Mouse (Mus musculus): Measurements from ENCODE around the gene Hint1.

Hint1 gene

DNA sequence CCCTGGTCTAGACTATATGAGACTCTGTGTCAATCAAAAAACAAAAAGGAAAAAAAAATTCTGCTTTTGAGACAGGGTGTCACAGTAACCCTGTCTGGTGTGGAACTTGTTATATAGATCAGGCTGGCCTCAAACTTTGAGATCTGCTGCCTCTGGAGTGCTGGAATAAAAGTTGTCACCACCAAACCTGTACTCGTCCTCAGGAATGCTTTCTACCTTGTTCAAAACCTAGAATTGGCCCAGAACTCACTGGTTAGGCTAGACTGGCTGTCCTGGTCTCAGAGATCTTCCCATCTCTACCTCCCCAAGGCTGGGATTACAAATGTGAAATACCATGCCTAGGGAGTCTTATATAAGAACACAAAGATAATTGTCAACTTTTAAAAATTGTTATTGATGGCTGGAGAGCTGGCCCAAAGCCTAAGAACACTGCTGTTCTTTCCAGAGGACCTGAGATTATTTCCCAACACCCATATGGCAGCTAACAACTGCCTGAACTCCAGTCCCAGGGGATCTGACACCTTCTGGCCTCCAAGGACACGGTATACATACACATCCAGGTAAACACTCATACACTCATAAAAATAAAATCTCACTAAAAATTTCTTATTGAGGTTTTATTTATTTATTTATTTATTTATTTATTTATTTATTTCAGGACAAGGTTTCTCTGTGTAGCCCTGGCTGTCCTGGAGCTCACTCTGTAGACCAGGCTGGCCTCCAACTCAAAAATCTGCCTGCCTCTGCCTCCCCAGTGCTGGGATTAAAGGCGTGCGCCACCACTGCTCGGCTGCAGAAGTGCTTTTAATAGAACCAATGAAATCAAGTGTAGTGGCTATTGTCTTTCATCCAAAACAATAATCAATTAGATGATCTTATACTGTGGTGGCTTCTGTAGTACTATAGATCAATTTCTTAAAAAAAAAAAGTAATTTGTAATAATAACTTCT lies 4.4 kb upstream of the Hint1 start:
- DNase-seq (ENCODE audit: low spot score in 2 of 2): no peak

DNA sequence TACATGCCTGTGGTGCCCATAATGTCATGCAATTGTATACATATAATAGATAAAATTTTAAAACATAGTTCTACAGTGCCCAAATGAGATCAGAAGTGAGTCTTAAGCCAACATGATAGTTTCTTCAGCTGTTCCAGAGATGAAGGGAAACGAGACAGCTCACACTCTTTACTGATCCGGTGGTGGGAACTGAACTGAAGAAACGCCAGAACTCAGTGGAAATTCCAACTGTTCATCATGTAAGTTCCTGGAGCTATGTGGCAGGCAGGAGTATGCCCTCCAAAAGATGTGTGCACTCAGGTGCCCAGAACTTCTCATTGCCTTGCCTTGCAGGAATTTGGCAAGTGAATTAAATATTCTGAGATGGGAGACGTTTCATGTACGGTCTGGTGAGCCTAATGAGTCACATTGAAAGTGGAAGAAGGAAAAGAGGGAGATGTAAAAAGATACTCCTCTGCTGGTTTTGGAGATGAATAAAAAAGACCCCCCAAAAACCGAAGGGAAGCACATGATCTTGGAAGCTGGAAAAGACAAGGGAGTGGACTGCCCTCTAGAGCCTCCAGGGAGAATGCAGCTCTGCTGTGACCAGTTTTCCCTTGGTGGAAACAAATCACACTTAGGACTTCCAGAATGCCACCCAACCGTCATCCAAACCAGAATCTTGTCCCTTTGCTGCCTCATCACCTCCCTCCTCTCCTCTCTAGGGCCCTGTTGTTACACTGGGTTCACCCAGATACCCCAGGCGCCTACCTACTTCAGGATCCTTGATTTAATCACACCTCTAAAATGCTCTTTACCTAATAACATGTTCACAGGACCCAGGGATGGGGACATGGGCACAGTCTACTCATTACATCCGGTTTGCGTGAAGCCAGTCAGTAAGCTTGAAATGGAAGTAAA lies 3.3 kb upstream of the Hint1 start:
- peak; percentile 48 to 59 for DNase-seq (ENCODE audit: low spot score in 2 of 2)

DNA sequence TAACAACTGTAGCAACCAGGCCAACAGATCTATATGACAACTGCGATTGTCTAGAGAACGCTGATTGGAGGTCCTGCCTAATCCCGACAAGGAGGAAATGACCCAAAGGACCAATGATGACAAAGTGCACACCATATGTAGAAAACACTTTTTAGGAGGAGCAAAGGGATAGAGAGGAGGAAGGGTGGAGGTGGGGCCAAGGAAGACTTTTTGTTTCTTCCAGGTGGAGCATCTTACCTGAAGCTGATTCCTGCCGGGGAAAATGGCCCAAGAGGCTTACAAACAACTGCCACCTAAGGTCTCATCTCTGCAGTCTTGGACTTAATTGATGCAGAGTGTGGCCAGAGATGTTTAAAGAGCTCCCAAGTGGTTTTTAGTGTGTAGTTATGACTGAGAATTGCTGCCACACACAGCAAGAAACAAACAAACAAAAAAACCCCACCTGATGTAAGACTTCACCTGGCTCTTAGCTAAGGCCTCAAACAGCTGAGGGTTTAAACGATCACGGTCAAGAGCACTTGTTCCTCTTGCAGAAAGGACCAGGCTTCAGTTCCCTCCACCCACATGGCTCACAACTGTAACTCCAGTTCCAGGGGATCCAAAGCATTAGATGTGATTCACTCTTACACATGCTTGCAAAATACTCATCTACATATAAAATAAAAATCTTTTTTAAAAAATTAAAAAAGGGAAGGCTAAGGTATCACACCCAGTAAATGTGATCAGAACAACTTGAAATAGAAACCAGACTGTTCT lies 675 bp upstream of the Hint1 start:
- no peak for DNase-seq (ENCODE audit: low spot score in 2 of 2)

DNA sequence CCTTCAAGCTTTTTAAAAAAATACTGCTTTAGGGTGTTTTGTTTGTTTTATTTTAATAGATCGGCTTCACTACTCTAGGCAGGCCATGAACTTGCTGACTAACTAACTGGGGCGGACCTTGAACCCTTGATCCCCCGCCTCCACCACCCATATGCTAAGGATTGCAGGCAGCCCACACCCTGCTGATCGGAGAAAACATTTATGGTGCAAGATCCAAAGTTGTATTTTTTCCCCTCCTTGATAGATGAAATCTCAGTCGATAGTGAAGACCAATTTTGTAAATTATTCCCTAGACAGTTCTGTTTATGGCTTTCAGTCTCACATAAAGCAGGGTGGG lies 834 bp downstream of the Hint1 start:
- no peak for DNase-seq (ENCODE audit: low spot score in 2 of 2)

DNA sequence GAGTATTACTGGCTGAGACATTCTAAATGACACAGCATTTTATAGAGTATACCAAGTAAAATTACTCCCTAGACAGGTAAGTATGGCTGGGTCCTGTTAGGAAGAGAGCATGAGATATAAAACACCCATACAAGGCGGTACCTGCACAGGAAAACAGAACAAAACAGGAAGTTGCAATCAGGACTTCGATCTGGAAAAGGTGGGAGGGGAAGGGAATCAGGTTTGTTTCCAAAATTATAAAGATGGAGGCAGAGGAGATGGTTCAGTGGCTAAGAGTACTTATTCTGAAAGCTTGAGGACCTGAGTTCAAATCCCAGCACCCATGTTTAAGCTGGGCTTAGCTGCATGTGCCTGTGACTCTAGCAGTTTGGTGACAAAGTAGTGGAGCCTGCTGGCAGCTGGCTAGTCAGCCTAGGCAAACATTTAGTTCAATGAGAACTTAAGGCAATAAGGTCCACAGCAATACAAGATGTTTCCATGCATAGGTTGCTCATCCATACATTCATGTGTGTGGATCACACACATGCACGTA lies 1.8 kb downstream of the Hint1 start:
- DNase-seq (ENCODE audit: low spot score in 2 of 2): no peak

DNA sequence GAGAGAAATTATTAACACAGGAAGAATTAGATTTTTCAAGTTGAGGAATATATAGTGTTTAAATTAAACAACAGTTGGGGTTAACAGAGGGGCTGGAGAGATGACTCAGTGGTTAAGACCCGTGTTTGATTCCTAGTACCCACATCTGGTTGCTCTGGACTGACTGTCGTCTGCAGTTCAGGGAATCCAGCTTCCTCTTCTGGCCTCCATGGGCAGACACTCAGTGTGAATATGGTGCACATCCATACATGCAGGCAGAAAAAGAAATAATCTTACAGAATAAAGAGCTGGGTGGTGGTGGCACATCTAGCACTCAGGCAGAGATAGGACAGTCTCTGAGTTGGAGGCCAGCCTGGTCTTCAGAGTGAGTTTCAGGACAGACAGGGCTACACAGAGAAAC lies 2.3 kb downstream of the Hint1 start:
- no peak for DNase-seq (ENCODE audit: low spot score in 2 of 2)

DNA sequence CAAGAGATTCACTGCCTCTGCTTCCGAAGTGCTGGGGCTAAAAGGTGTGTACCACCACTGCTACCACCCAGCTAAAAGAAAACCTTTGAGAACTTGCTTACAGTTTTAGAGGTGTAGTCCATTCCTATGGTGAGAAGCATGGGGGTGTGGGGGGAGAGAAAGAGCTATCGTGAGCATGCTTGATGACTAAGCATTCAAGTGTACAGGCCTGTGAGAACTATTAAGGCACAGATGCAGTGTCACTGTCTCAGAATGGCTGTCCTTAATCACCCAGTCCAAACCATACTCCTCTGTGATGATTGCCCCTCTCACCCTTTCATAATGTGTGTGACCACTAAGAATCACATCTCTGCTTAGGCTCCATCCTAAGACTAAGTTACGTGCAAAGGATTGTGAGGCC lies 3.1 kb downstream of the Hint1 start:
- no peak for DNase-seq (ENCODE audit: low spot score in 2 of 2)

DNA sequence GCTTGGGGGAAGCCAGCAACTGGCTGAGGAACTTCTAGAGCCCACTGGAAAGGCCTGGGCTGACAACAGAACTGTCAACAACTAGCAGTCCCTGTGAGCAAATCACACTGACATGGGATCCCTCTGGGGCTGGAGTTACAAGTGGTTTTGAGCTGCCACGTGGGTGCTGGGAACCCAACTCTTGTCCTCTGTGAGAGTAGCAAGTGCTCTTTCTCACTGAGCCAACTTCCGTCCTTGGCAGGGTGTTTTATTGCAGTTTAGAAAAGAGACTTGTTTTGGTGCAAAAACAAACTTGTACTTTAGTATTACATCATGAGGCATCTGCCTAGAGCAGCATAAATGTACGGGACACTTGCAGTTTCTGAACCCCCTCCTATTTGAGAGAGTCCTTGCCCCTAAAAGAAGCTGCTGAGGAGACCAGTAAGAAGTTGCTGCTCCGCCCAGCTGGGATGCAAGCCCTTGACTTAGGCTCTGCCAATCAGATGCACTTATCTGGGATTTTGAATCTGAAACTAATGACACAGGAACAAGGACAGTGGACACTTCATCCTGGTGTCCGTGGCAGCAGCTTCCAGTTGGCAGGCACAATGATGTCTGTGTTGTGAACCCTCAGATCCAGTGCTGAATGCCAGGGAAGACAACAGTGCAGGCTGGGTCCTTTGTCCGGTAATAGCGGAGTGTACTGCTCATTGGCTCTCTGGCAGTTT lies 5.8 kb downstream of the Hint1 start:
- DNase-seq (ENCODE audit: low spot score in 2 of 2): no peak

DNA sequence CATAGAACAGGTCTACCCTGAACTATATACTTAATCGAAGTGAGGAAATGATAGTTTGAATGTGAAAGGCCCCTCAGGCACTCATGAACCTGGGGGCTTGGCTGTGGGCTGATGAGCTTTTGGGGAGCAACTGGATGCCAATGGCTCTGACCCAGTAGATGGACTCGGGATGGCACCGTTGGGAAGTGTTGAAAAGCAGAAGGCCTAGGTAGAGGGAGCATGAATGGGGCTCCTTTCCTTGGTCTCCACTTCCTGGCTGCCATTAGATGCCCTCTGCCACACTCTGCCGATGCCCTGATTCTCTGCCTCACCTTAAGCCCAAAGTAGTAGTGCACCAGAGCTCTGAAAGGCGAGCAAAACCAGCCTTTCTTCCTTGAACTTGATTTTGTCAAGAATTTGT lies 9.8 kb downstream of the Hint1 start:
- no peak for DNase-seq (ENCODE audit: low spot score in 2 of 2)

DNA sequence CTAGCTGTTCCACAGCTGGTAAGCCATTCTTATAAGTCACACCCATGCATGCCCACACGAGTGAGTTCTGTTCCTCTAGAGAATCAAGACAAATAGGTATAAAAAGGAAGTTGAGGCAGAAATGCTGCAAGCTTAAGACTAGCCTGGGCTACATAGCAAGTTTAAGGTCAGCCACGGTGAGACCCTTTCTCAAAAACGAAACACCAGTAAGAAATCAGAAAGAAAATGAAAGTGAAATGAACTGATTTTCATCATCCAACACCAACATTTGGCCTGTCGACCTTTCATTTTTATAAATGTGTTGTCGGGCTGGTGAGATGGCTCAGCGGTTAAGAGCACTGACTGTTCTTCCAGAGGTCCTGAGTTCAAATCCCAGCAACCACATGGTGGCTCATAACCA lies 12.7 kb downstream of the Hint1 start:
- DNase-seq (ENCODE audit: low spot score in 2 of 2): no peak

DNA sequence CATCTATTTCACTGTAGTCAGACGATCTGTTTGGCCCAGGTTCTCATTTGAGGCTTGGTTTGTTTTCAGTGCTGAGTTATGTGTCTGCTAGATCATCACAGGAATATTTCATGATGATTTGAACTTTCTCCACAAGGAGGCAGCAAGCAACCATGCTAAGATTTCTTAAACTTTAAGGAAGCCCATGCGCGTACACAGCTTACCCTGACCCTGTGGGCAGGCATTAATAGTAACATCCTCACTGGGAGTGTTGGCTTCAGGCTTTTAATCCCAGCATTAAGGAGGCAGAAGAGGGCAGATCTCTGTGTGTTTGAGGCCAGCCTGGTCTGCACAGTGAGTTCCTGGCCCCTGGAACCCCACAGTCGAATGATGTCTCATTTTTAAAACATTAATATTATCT lies 13.3 kb downstream of the Hint1 start:
- no peak for DNase-seq (ENCODE audit: low spot score in 2 of 2)

DNA sequence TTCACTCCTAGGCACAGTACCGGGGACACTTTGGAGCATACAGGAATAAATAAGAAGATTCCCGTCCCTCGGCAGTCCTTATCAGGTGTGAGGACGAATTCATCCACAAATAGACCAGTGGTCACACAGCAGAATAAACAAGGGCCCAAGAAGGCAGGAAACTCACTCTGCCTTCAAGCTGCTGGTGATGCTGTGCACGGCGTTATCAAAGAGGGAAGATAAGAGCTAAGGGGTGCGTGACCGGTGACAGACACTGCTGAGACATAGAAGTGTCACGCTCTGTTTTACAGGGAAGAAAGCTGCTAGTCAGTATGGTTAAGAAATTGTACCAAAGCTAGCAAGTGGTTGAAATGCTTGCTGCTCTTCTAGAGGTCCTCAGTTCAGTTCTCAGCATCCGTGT lies 13.7 kb downstream of the Hint1 start:
- DNase-seq (ENCODE audit: low spot score in 2 of 2): no peak

DNA sequence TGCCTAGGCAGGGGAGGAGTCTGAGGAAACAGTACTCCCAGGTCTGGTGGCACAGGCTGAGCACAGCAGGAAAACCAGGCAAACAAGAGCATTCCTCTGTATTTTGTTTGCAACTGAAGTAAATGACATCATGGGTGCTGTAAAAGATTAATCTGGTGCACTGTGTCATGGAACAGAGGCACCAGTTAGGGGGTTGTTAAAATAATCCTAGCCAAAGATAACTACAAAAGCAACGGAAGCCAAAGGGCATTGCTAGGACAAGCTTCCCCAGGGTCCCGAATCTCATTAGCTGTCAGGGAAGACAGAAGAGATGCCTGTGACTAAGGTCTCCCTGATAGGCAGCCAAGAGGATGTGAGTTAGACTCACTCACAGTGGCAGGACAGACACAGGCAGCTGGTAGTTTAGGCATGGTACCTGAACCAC lies 14.9 kb downstream of the Hint1 start:
- DNase-seq (ENCODE audit: low spot score in 2 of 2): no peak

DNA sequence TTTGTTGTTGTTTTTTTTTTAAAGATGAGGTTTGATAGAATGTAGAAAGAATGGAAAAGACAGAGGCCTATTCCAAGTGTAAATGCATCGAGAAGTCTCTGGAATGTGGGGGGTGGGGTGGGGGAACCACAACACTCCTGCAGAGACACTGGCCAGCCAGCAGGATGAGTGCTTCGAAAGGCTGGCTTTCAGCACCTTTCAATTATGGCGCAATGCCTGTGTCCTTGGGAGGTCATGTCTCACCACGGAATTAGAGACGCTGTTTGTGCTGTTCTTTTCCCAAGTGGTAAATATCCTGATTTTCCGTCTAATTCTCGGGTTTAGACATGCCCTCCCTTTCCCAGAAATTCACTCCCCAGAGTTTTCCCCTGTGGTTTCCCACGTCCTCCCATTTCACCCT lies 16.5 kb downstream of the Hint1 start:
- no peak for DNase-seq (ENCODE audit: low spot score in 2 of 2)

DNA sequence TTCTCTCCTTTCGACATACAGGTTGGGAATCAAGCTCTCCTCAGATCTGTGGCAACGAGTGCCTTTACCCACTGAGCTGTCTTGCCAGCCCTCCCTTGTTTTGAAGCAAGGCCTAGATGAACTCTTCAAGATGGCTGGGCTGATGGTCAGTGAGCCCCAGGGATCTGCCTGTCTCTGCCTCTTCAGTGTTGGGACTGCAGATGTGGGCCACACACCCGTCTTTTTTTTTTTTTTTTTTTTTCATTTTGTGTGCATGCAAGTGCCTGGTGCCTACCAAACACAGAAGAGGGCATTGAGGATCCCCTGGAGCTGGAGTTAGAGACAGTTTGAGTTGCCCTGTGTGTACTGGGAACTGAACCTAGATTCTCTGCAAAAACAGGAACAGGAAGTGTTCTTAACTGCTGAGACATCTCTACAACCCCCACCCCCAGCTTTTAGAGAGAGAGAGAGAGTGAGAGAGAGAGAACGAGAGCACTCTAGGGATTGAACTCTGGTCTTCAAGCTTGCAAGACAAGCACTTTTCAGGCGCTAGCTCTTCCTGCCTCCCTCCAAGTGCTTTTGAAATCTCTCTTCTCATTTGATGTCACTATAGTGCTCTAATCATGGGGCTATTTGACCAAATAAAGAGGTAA lies 18.1 kb downstream of the Hint1 start:
- DNase-seq (ENCODE audit: low spot score in 2 of 2): no peak

DNA sequence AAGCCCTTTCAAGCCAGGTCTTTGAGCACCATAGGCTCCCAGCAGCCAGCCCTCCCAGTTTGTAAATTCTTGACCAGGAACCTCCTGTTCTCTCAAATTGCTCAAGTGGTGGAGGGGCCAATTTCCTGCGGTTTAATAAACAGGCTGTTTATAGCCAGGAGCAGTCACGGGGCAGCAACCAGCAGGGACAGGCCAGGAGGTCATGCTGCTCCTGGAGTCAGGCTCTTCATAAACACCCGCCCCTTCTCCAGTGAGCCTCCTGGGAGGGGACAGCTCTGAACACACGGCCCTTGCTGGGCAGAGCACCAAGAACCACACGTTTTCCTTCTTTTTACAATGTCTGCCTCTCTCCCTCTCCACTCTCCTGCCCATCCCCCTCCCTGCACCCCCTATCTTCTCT lies 18.8 kb downstream of the Hint1 start:
- DNase-seq (ENCODE audit: low spot score in 2 of 2): no peak

DNA sequence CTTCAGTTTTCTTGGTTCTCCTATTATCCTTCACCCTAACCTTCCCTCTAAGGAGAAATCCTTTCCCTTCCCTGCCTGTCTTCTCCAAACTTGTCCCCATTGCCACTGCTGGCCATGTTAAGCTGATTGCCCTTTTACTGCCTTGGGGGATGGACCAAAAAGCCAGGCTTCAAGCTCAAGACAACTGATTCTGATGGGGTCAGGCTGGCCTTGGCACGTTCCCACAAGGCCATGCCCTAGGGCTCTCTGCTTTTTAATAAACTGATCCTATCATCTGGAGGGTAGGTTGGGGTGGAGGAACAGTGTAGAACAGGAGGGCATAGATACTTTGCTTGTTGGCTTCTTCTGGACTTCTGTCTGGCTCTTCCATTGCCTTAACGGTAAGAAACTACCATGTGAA lies 19.2 kb downstream of the Hint1 start:
- no peak for DNase-seq (ENCODE audit: low spot score in 2 of 2)

DNA sequence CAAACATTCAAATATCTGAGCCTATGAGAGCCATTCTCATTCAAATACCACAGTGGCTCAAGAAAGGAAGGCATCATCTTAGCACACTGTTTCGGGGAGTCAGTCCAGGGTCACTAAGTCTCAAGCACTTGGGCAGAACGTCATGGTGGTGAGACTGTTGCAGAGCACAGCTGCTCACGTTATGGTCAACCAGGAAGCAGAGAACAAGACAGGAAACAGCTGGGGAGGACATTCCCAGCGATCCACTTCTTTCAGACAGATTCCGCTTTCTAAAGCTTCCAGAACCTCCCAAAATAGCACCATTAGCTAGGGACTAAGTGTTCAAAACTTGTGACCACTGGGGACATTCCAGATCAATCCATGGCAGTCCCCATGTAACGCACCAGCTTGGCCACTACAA lies 21.7 kb downstream of the Hint1 start:
- DNase-seq (ENCODE audit: low spot score in 2 of 2): no peak

DNA sequence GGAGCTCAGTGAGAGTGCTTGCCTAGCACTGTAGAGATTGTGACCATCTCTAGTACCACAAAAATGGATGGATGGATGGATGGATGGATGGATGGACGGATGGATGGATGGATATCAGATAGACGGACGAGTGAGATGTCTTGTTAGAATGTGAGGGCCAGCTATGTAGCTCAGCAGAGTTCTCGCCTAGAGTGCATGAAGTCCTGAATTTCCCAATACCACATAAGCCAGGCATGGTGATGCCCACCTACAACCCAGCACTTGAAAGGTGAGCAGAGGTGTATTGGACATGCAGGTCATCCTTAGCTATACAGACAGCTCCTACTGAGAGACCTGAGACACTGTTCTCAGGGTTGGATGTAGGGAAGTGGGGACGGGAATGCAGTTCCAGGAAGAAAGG lies 25.2 kb downstream of the Hint1 start:
- DNase-seq (ENCODE audit: low spot score in 2 of 2): no peak

DNA sequence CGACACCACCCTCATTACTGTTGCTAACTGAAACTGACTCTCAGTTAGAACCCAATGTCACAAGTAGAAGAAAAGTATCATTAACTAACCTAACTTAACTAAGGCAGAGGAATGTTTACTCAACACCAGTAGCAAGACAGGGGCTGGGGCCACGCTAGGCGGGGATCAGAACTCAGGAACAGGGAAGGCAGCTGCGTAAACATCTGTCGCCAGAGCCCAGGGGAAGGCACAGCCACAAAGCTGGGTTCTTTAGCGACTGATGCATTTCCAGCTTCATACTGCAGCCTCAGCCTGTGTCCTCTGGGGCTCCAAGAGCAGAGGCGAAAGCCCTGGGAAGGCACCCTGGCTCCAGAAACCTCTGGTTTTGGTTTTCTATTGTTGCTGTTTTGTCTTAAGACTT lies 25.9 kb downstream of the Hint1 start:
- DNase-seq (ENCODE audit: low spot score in 2 of 2): no peak

DNA sequence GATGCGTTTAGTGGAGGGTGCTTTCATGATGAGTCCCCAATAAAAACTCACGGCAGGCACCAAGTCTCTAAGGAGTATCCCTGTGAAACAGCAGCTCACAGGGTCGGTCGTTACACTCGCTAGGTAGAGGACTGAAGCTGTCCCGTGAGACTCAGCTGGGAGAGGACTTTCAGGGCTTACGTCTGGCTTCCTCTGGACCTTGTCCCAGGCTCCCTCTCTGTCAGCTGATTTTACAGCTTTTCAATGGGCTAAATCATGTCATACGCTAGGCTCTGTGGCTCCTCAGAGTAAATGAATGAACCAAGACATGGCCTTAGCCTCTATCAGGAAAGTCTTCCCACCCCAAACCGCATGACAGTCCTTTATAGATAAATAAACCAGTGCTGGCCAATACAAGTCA lies 28.4 kb downstream of the Hint1 start:
- DNase-seq (ENCODE audit: low spot score in 2 of 2): no peak
